Mouse (Mus musculus): Measurements from ENCODE around the gene Atp6v1g2. TPM values are rescaled to one million over a fixed set of nuclear protein-coding genes. Genes with fewer than 3 reads are reported as not detected.

Atp6v1g2 gene
- polyA plus RNA-seq, 1 experiment from 2014 or later, result 3.0 TPM

- 75% methylated on average over 18 of the region's 18 CpGs for WGBS
- no peak overlapping the region for H3K27ac ChIP-seq (replicated peaks)
- DNase-seq (ENCODE audit: low spot score), result no peak
- no peak overlapping the region for H3K4me3 ChIP-seq (ENCODE audit: low read depth, low read length)
- no peaks in the 10 kb centered on the region for H3K4me1 ChIP-seq (replicated peaks; ENCODE audit: control insufficient read depth, insufficient read depth)
- no peak overlapping the region for H3K9ac ChIP-seq (ENCODE audit: low read length)
- no peak for ATAC-seq (ENCODE audit: low FRiP score, low TSS enrichment)
- H3K4me2 ChIP-seq (replicated peaks; ENCODE audit: low read depth), result no peak overlapping the region
- peaks cover 34% of the 10 kb centered on the region for H3K36me3 ChIP-seq (ENCODE audit: control insufficient read depth, insufficient read depth, low read length)
- no peaks in the 10 kb centered on the region for H3K27me3 ChIP-seq (ENCODE audit: control insufficient read depth, insufficient read depth, low read length)
- no peaks in the 10 kb centered on the region for H3K9me3 ChIP-seq (ENCODE audit: control insufficient read depth, low read length)
- TF ChIP-seq CTCF (IDR thresholded peaks at IDR 0.05; ENCODE audit: low read depth) (peak; percentile 16), EP300 (optimal IDR thresholded peaks at IDR 0.05) (no peak)
Observed at GRCm38 (mm10) chr17:35252619-35253292, 19.3 kb downstream of the Atp6v1g2 start.

DNA sequence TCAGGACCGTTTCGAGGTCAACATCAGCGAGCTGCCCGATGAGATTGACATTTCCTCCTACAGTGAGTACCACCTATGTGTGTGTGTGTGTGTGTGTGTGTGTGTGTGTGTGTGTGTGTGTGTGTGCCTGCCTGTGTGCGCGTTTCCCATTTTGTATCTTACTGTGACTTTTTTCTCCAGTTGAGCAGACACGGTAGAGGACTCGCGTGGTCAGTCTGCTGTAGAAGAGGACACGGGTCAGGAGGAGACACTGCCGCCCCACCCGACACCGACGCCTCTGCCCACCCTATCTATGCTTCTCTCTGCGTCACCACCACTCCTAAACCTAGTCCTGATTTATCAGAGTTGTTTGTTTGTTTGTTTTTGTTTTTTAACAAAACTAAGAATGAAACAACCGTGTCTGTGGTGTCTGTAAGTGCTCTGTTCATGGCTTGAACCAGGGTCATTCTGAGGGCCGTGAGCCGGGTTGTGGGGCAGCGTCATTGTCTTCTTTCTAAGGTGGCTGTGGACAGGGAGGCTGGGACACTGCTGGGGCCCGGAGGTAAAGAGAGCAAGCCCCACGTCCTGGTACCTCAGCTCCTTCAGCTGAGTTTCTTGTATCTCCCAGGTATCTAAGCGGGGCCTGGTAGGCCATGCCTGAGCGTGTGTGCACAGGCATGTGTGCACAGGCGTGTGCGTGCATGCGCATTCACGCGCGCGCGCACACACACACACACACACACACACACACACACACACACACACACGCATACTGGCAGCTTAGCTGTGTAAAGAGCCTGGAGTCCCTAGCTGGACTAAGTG is 20.0 kb downstream of the Atp6v1g2 start:
- Histone ChIP-seq H3K36me3 (ENCODE audit: control insufficient read depth, insufficient read depth, low read length) (peaks cover 33% of the 10 kb centered on the region), H3K4me2 (replicated peaks; ENCODE audit: low read depth) (no peak overlapping the region), H3K27me3 (ENCODE audit: control insufficient read depth, insufficient read depth, low read length) (no peaks in the 10 kb centered on the region), H3K9me3 (ENCODE audit: control insufficient read depth, low read length) (no peaks in the 10 kb centered on the region), H3K4me3 (ENCODE audit: low read depth, low read length) (no peak overlapping the region), H3K9ac (ENCODE audit: low read length) (no peak overlapping the region), H3K27ac (replicated peaks) (no peak overlapping the region), H3K4me1 (replicated peaks; ENCODE audit: control insufficient read depth, insufficient read depth) (no peaks in the 10 kb centered on the region)
- TF ChIP-seq CTCF (IDR thresholded peaks at IDR 0.05; ENCODE audit: low read depth) (no peak), EP300 (optimal IDR thresholded peaks at IDR 0.05) (no peak)
- DNase-seq (ENCODE audit: low spot score), result no peak
- 75% methylated on average over 32 of the region's 32 CpGs for WGBS
- no peak for ATAC-seq (ENCODE audit: low FRiP score, low TSS enrichment)

- DNase-seq (ENCODE audit: low spot score), result peak; percentile 72
- H3K27me3 ChIP-seq (ENCODE audit: control insufficient read depth, insufficient read depth, low read length), result no peaks in the 10 kb centered on the region
- no peak for TF ChIP-seq EP300 (optimal IDR thresholded peaks at IDR 0.05)
- TF ChIP-seq CTCF (IDR thresholded peaks at IDR 0.05; ENCODE audit: low read depth), result peak; percentile 90
- H3K36me3 ChIP-seq (ENCODE audit: control insufficient read depth, insufficient read depth, low read length), result peaks cover 23% of the 10 kb centered on the region
- H3K9me3 ChIP-seq (ENCODE audit: control insufficient read depth, low read length), result no peaks in the 10 kb centered on the region
- no peaks in the 10 kb centered on the region for H3K4me1 ChIP-seq (replicated peaks; ENCODE audit: control insufficient read depth, insufficient read depth)
- WGBS, result 43% methylated on average over 11 of the region's 11 CpGs
- H3K9ac ChIP-seq (ENCODE audit: low read length), result no peak overlapping the region
- no peak overlapping the region for H3K4me3 ChIP-seq (ENCODE audit: low read depth, low read length)
- H3K27ac ChIP-seq (replicated peaks), result no peak overlapping the region
- ATAC-seq (ENCODE audit: low FRiP score, low TSS enrichment), result peak; percentile 25
- no peak overlapping the region for H3K4me2 ChIP-seq (replicated peaks; ENCODE audit: low read depth)
Observed at GRCm38 (mm10) chr17:35254241-35255098, 21.0 kb downstream of the Atp6v1g2 start.

DNA sequence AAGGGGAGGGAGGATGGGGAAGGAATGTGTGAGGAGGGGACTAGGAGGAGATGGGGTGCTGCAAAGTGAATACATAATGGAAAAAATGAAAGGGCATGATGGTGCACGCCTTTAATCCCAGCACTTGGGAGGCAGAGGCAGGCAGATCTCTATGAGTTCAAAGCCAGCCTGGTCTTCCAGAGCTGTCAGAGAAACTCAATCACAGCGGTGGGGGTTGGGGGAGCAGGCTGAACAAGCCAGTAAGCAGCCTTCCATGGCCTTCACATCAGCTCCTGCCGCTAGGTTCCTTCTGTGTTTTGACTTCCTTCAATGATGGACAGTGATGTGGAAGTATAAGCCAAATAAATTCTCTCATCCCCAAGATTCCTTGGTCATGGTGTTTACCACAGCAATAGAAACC is 21.8 kb downstream of the Atp6v1g2 start:
- Histone ChIP-seq H3K4me3 (ENCODE audit: low read depth, low read length) (no peak overlapping the region), H3K4me1 (replicated peaks; ENCODE audit: control insufficient read depth, insufficient read depth) (no peaks in the 10 kb centered on the region), H3K9ac (ENCODE audit: low read length) (no peak overlapping the region), H3K27ac (replicated peaks) (no peak overlapping the region), H3K36me3 (ENCODE audit: control insufficient read depth, insufficient read depth, low read length) (peaks cover 15% of the 10 kb centered on the region), H3K9me3 (ENCODE audit: control insufficient read depth, low read length) (no peaks in the 10 kb centered on the region), H3K4me2 (replicated peaks; ENCODE audit: low read depth) (no peak overlapping the region), H3K27me3 (ENCODE audit: control insufficient read depth, insufficient read depth, low read length) (no peaks in the 10 kb centered on the region)
- no peak for TF ChIP-seq EP300 (optimal IDR thresholded peaks at IDR 0.05)
- TF ChIP-seq CTCF (IDR thresholded peaks at IDR 0.05; ENCODE audit: low read depth), result no peak
- DNase-seq (ENCODE audit: low spot score), result no peak
- no peak for ATAC-seq (ENCODE audit: low FRiP score, low TSS enrichment)
- WGBS, result 66% methylated on average over 3 of the region's 3 CpGs

DNA sequence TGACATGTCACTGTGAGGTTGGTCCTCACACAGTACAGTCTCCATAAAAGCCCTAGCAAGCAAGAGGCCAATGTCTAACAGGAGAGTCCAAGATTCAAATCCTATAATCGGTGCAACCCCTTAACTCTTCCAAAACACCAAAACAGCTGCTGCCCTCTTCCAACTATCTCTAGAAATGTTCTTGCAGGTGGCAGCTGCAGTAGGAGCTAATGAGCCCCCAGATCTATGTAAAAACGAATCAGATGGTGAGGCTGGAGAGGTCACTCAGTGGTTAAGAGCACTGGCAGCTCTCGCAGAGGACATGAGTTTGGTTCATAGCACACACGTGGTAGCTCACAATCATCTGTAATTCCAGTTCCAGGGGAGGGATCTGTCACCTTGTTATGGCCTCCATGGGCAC is 22.2 kb downstream of the Atp6v1g2 start:
- Histone ChIP-seq H3K4me3 (ENCODE audit: low read depth, low read length) (no peak overlapping the region), H3K9ac (ENCODE audit: low read length) (no peak overlapping the region), H3K4me2 (replicated peaks; ENCODE audit: low read depth) (no peak overlapping the region), H3K27me3 (ENCODE audit: control insufficient read depth, insufficient read depth, low read length) (no peaks in the 10 kb centered on the region), H3K36me3 (ENCODE audit: control insufficient read depth, insufficient read depth, low read length) (peaks cover 14% of the 10 kb centered on the region), H3K27ac (replicated peaks) (no peak overlapping the region), H3K9me3 (ENCODE audit: control insufficient read depth, low read length) (no peaks in the 10 kb centered on the region), H3K4me1 (replicated peaks; ENCODE audit: control insufficient read depth, insufficient read depth) (no peaks in the 10 kb centered on the region)
- WGBS, result 55% methylated on average over 4 of the region's 4 CpGs
- ATAC-seq (ENCODE audit: low FRiP score, low TSS enrichment) (no peak), DNase-seq (ENCODE audit: low spot score) (no peak)
- TF ChIP-seq EP300 (optimal IDR thresholded peaks at IDR 0.05), result no peak
- no peak for TF ChIP-seq CTCF (IDR thresholded peaks at IDR 0.05; ENCODE audit: low read depth)

Measured in stomach, postnatal 0 days (tissue).